Comparison of ENCODE assay signal across 13 mouse cellular contexts in the genomic region with DNA sequence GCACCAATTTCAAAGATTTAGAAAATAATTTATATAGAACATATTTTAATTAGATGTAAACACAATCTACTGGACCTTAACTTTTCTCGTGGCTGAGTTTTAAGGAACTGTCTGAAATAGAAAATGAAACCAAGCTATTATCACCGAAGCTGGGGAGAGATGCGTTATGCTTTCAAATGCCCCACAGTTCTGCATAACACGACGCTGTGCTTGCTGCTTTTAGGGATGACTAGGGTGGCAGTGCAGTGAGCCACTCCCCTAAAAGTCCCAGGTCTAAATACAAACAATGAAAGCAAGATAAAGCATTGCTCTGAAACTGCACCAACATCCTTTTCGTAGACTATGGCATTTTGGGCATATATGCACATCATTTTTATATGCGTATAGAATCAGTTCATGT. TPM values are rescaled to one million over a fixed set of nuclear protein-coding genes. Genes with fewer than 3 reads are reported as not detected.
DNase-seq lines count a peak whose midpoint lies in the region; ATAC-seq lines count a peak whose summit lies in the region.
"Had no signal": no experiment of that assay in that cellular context is flagged by ENCODE, and none has a peak within 500 bp of the region (broad histone marks: within the 10 kb centered on the region; RNA-seq: fewer than 3 reads in every experiment).

No protein-coding gene starts in this region.

- 60% methylated on average over 7 of the region's 7 CpGs for WGBS in heart, embryonic 14.5 days
- WGBS in forebrain, embryonic 12.5 days, result 88% methylated on average over 7 of the region's 7 CpGs

- DNase-seq in heart, postnatal 36 days, result no peak
- DNase-seq in A20 (ENCODE audit: low read depth, low spot score), result peak; percentile 59
- no peak for DNase-seq in thymus, postnatal 4 days
- DNase-seq in right cerebral cortex, postnatal 10 days (ENCODE audit: low spot score in 2 of 2), result no peak
- DNase-seq: adrenal gland, adult 8-10 months; cerebellum, adult 11-12 months; kidney, adult 18-20 months; right cerebral cortex, postnatal 4 days had no signal

- H3K9ac ChIP-seq in heart, embryonic 14.5 days (ENCODE audit: low read length), result no peak overlapping the region
- H3K9ac ChIP-seq in forebrain, embryonic 12.5 days, result no peak overlapping the region
- H3K9ac ChIP-seq: limb, embryonic 15.5 days had no signal

- ATAC-seq in heart, embryonic 14.5 days (ENCODE audit: insufficient number of reproducible peaks, insufficient read depth, low FRiP score, low read depth), result no peak
- ATAC-seq in activated CD4-positive, CD25-positive, alpha-beta regulatory T cell, adult 4 months, result peak; percentile 95
- ATAC-seq in inflammation-experienced regulatory T-cells, adult 6 months, result peak; percentile 88
- ATAC-seq in forebrain, embryonic 12.5 days (ENCODE audit: low FRiP score), result no peak

- peak overlapping the region; percentile 38 to 49; a peak in 1 of 4 replicates for H3K27ac ChIP-seq in heart, embryonic 14.5 days (replicated peaks in 1 of 2; ENCODE audit: control insufficient read depth in 1 of 2, insufficient read depth in 1 of 2, low read depth in 2 of 2, low read length in 2 of 2)
- no peak overlapping the region for H3K27ac ChIP-seq in forebrain, embryonic 12.5 days
- H3K27ac ChIP-seq: limb, embryonic 15.5 days had no signal

- no peaks in the 10 kb centered on the region for H3K36me3 ChIP-seq in heart, embryonic 14.5 days (ENCODE audit: control insufficient read depth, insufficient read depth, low read length)
- no peaks in the 10 kb centered on the region for H3K36me3 ChIP-seq in forebrain, embryonic 12.5 days (replicated peaks)

- no peak overlapping the region for H3K4me3 ChIP-seq in heart, embryonic 14.5 days (ENCODE audit: control insufficient read depth in 1 of 2, insufficient read depth in 1 of 2, low read depth in 1 of 2, low read length in 2 of 2)
- no peak overlapping the region for H3K4me3 ChIP-seq in forebrain, embryonic 12.5 days (replicated peaks)
- H3K4me3 ChIP-seq: limb, embryonic 15.5 days had no signal

- no peaks in the 10 kb centered on the region for H3K9me3 ChIP-seq in heart, embryonic 14.5 days (ENCODE audit: control insufficient read depth, low read length)
- H3K9me3 ChIP-seq in forebrain, embryonic 12.5 days, result no peaks in the 10 kb centered on the region
- H3K9me3 ChIP-seq: limb, embryonic 15.5 days had no signal

- H3K27me3 ChIP-seq in heart, embryonic 14.5 days (ENCODE audit: control insufficient read depth, insufficient read depth, low read length), result no peaks in the 10 kb centered on the region
- no peaks in the 10 kb centered on the region for H3K27me3 ChIP-seq in forebrain, embryonic 12.5 days
- H3K27me3 ChIP-seq: limb, embryonic 15.5 days had no signal

- peak overlapping the region; percentile 46 for H3K4me2 ChIP-seq in heart, embryonic 14.5 days (ENCODE audit: low read length)
- H3K4me2 ChIP-seq in forebrain, embryonic 12.5 days, result no peak overlapping the region
- H3K4me2 ChIP-seq: limb, embryonic 15.5 days had no signal

- intact Hi-C loops in heart, postnatal 36 days (cut with DNase I), result no loop called here

- peaks cover 4 to 23% of the 10 kb centered on the region in 2 experiments for H3K4me1 ChIP-seq in heart, embryonic 14.5 days (ENCODE audit: control insufficient read depth in 2 of 2, insufficient read depth in 2 of 2, low read length in 2 of 2)
- H3K4me1 ChIP-seq in forebrain, embryonic 12.5 days, result no peaks in the 10 kb centered on the region
- H3K4me1 ChIP-seq: limb, embryonic 15.5 days had no signal

RNA-seq across cellular contexts. Expression of a gene that starts 59.4 kb away (rescaled TPM):
- polyA plus RNA-seq in heart, embryonic 14.5 days (2014; fragmentation: Nextera tagmentation; extraction: Ambion mirVana), result 4.2 and 4.8 TPM in 2 replicates
- under 1 TPM; 0.58 to 0.76 TPM for total RNA-seq in heart, postnatal 36 days (2021)
- 1 to 10 TPM; 4.8 to 5.0 TPM for polyA plus RNA-seq in activated CD4-positive, CD25-positive, alpha-beta regulatory T cell, adult 4 months (2017; shearing (Covaris generic))
- 1 to 10 TPM; 4.6 to 5.7 (median 5.6) TPM for polyA plus RNA-seq in inflammation-experienced regulatory T-cells, adult 6 months (2017; shearing (Covaris generic))
- 4.9 and 6.2 TPM in 2 replicates for polyA plus RNA-seq in forebrain, embryonic 12.5 days (2016; fragmentation: Nextera tagmentation; extraction: Ambion mirVana)

RNA-seq across cellular contexts. Expression of a gene that starts 59.5 kb away (rescaled TPM):
- 16.6 and 20.3 TPM in 2 replicates for polyA plus RNA-seq in heart, embryonic 14.5 days (2014; fragmentation: Nextera tagmentation; extraction: Ambion mirVana)
- total RNA-seq in heart, postnatal 36 days (2021), result 1 to 10 TPM; 7.2 to 7.8 TPM
- polyA plus RNA-seq in activated CD4-positive, CD25-positive, alpha-beta regulatory T cell, adult 4 months (2017; shearing (Covaris generic)), result 10 to 100 TPM; 17.3 to 18.7 TPM
- 10 to 100 TPM; 16.4 to 21.3 (median 19.2) TPM for polyA plus RNA-seq in inflammation-experienced regulatory T-cells, adult 6 months (2017; shearing (Covaris generic))
- 36.6 and 41.0 TPM in 2 replicates for polyA plus RNA-seq in forebrain, embryonic 12.5 days (2016; fragmentation: Nextera tagmentation; extraction: Ambion mirVana)

Comparison
In these comparisons a context has a peak if more than half of its experiments do, and no peak if none do; other contexts are left out.
1. ATAC-seq: peak in activated CD4-positive, CD25-positive, alpha-beta regulatory T cell, adult 4 months (single experiment) and inflammation-experienced regulatory T-cells, adult 6 months (single experiment); none in heart, embryonic 14.5 days (single experiment) and forebrain, embryonic 12.5 days (single experiment).